Mouse (Mus musculus) T-helper 17 cell (primary cell): ENCODE measurements at regions not wholly inside any gene's neighbourhood (a gene's known extent, or its start where the extent isn't known, plus 50 kb on each side); places are given as distances from the start of the nearest gene placed in this dataset.
"Not testable (repeated sequence)": the region's sequence is repeated elsewhere in the genome, so short reads cannot be mapped to it uniquely, and the experiment has no call there.

Source experiments
- in situ Hi-C, 2 experiments: fragments of 300-600 bp; cut with MboI, MseI; formaldehyde crosslinking; loops; 1 replicate in 1 of 2; 2 replicates in 1 of 2; pipeline ENCODE4 v1.15.1; 2025; ENCODE audit warnings: high pct_unique_total_duplicates in 2 of 2

GRCm38 (mm10) chr11:41090391-41090900, 335.3 kb upstream of the Ccng1 start:
- in situ Hi-C loops, result not testable (repeated sequence)

- in situ Hi-C loops, result no loop called here
Measured at GRCm38 (mm10) chr11:41063570-41063969, 308.5 kb upstream of the Ccng1 start.

- in situ Hi-C loops, result no loop called here
Measured at GRCm38 (mm10) chr11:41057796-41058195, 302.7 kb upstream of the Ccng1 start.

- in situ Hi-C loops, result no loop called here
Measured at GRCm38 (mm10) chr11:41030018-41030417, 274.9 kb upstream of the Ccng1 start.

GRCm38 (mm10) chr11:41010096-41010495, 255.0 kb upstream of the Ccng1 start:
- in situ Hi-C loops, result no loop called here

GRCm38 (mm10) chr11:40972806-40973205, 217.7 kb upstream of the Ccng1 start:
- in situ Hi-C loops, result no loop called here

- in situ Hi-C loops, result no loop called here
Measured at GRCm38 (mm10) chr11:40927168-40927567, 172.1 kb upstream of the Ccng1 start.

- in situ Hi-C loops, result loop anchor here in 1 of 2 experiments (10.0 kb wide), 1 partner anchor 1833 kb away; no protein-coding TSS in a partner anchor
Measured at GRCm38 (mm10) chr11:40891485-40891884, 136.4 kb upstream of the Ccng1 start.

- in situ Hi-C loops, result no loop called here
Measured at GRCm38 (mm10) chr11:40884509-40884908, 129.4 kb upstream of the Ccng1 start.

- in situ Hi-C loops, result no loop called here
Measured at GRCm38 (mm10) chr11:40879589-40879988, 124.5 kb upstream of the Ccng1 start.

- in situ Hi-C loops, result no loop called here
Measured at GRCm38 (mm10) chr11:40873002-40873401, 117.9 kb upstream of the Ccng1 start.

- in situ Hi-C loops, result loop anchor here in 1 of 2 experiments (5.0 kb wide), 1 partner anchor 48 kb away; no protein-coding TSS in a partner anchor
Measured at GRCm38 (mm10) chr11:40865694-40866093, 110.6 kb upstream of the Ccng1 start.

- in situ Hi-C loops, result no loop called here
Measured at GRCm38 (mm10) chr11:40851361-40851760, 96.2 kb upstream of the Ccng1 start.

- in situ Hi-C loops, result no loop called here
Measured at GRCm38 (mm10) chr11:40850652-40851092, 95.6 kb upstream of the Ccng1 start.

- in situ Hi-C loops, result no loop called here
Measured at GRCm38 (mm10) chr11:40846586-40846985, 91.5 kb upstream of the Ccng1 start.

- in situ Hi-C loops, result no loop called here
Measured at GRCm38 (mm10) chr11:40835393-40835792, 80.3 kb upstream of the Ccng1 start.
